Mouse (Mus musculus): ENCODE results near the gene Pet117.

Pet117 gene

GRCm38 (mm10) chr2:144369511-144369910 lies 715 bp downstream of the Pet117 start:
- TF ChIP-seq GATA4 (IDR thresholded peaks at IDR 0.05; ENCODE audit: insufficient replicate concordance, low read length): no peak

- TF ChIP-seq GATA4 (IDR thresholded peaks at IDR 0.05; ENCODE audit: insufficient replicate concordance, low read length): no peak
Observed at GRCm38 (mm10) chr2:144371566-144371965, 2.8 kb downstream of the Pet117 start.

- no peak for TF ChIP-seq GATA4 (IDR thresholded peaks at IDR 0.05; ENCODE audit: insufficient replicate concordance, low read length)
Observed at GRCm38 (mm10) chr2:144373063-144373462, 4.3 kb downstream of the Pet117 start.

- no peak for TF ChIP-seq GATA4 (IDR thresholded peaks at IDR 0.05; ENCODE audit: insufficient replicate concordance, low read length)
Observed at GRCm38 (mm10) chr2:144375063-144375703, 6.4 kb downstream of the Pet117 start.

- TF ChIP-seq GATA4 (IDR thresholded peaks at IDR 0.05; ENCODE audit: insufficient replicate concordance, low read length): no peak
Observed at GRCm38 (mm10) chr2:144381293-144381692, 12.5 kb downstream of the Pet117 start.

GRCm38 (mm10) chr2:144381741-144382140 lies 12.9 kb downstream of the Pet117 start:
- no peak for TF ChIP-seq GATA4 (IDR thresholded peaks at IDR 0.05; ENCODE audit: insufficient replicate concordance, low read length)

- no peak for TF ChIP-seq GATA4 (IDR thresholded peaks at IDR 0.05; ENCODE audit: insufficient replicate concordance, low read length)
Observed at GRCm38 (mm10) chr2:144382624-144383138, 13.9 kb downstream of the Pet117 start.

- TF ChIP-seq GATA4 (IDR thresholded peaks at IDR 0.05; ENCODE audit: insufficient replicate concordance, low read length): no peak
Observed at GRCm38 (mm10) chr2:144386296-144386695, 17.5 kb downstream of the Pet117 start.

GRCm38 (mm10) chr2:144388416-144388815 lies 19.6 kb downstream of the Pet117 start:
- TF ChIP-seq GATA4 (IDR thresholded peaks at IDR 0.05; ENCODE audit: insufficient replicate concordance, low read length): no peak

- no peak for TF ChIP-seq GATA4 (IDR thresholded peaks at IDR 0.05; ENCODE audit: insufficient replicate concordance, low read length)
Observed at GRCm38 (mm10) chr2:144399531-144399930, 30.7 kb downstream of the Pet117 start.

- TF ChIP-seq GATA4 (IDR thresholded peaks at IDR 0.05; ENCODE audit: insufficient replicate concordance, low read length): no peak
Observed at GRCm38 (mm10) chr2:144400659-144401058, 31.9 kb downstream of the Pet117 start.

- TF ChIP-seq GATA4 (IDR thresholded peaks at IDR 0.05; ENCODE audit: insufficient replicate concordance, low read length): no peak
Observed at GRCm38 (mm10) chr2:144409037-144409436, 40.2 kb downstream of the Pet117 start.

GRCm38 (mm10) chr2:144410603-144411002 lies 41.8 kb downstream of the Pet117 start:
- TF ChIP-seq GATA4 (IDR thresholded peaks at IDR 0.05; ENCODE audit: insufficient replicate concordance, low read length): no peak

- TF ChIP-seq GATA4 (IDR thresholded peaks at IDR 0.05; ENCODE audit: insufficient replicate concordance, low read length): no peak
Observed at GRCm38 (mm10) chr2:144414646-144415045, 45.9 kb downstream of the Pet117 start.

- TF ChIP-seq GATA4 (IDR thresholded peaks at IDR 0.05; ENCODE audit: insufficient replicate concordance, low read length): no peak
Observed at GRCm38 (mm10) chr2:144416859-144417258, 48.1 kb downstream of the Pet117 start.

- TF ChIP-seq GATA4 (IDR thresholded peaks at IDR 0.05; ENCODE audit: insufficient replicate concordance, low read length): no peak
Observed at GRCm38 (mm10) chr2:144418062-144418461, 49.3 kb downstream of the Pet117 start.

GRCm38 (mm10) chr2:144422094-144422675 lies 53.4 kb downstream of the Pet117 start:
- TF ChIP-seq GATA4 (IDR thresholded peaks at IDR 0.05; ENCODE audit: insufficient replicate concordance, low read length): no peak
